Mouse (Mus musculus) liver, adult 2 months (tissue): Measurements from ENCODE around the gene Cap2. TPM values are rescaled to one million over a fixed set of nuclear protein-coding genes. Genes with fewer than 3 reads are reported as not detected.

ENCODE experiments used
- DNase-seq: peaks from one replicate; pipeline ENCODE4 v3.0.0-alpha.2; 2011; ENCODE audit warnings: low read depth, low spot score; ENCODE audit errors: extremely low read depth
- H3K27ac ChIP-seq: fragments of 200-500 bp; replicated peaks from 2 replicates; pipeline ENCODE4 v1.5.1; 2012; ENCODE audit warnings: low read depth, mild to moderate bottlenecking, control low read depth, inconsistent platforms, low read length; ENCODE audit not compliant: insufficient read depth
- H3K27me3 ChIP-seq: fragments of 200-500 bp; 2 replicates; pipeline ENCODE4 v1.6.1; 2012; ENCODE audit warnings: mild to moderate bottlenecking, moderate library complexity, low read length, inconsistent platforms; ENCODE audit not compliant: control insufficient read depth, insufficient read depth
- H3K36me3 ChIP-seq: fragments of 200-500 bp; 2 replicates; pipeline ENCODE4 v1.6.1; 2012; ENCODE audit warnings: low read length, inconsistent platforms; ENCODE audit not compliant: control insufficient read depth, insufficient read depth
- H3K4me1 ChIP-seq: fragments of 200-500 bp; 2 replicates; pipeline ENCODE4 v1.6.1; 2011; ENCODE audit warnings: low read length; ENCODE audit not compliant: control insufficient read depth, insufficient read depth
- H3K4me3 ChIP-seq: fragments of 200-500 bp; 2 replicates; pipeline ENCODE4 v1.5.1; 2011; ENCODE audit warnings: low read depth, mild to moderate bottlenecking, control low read depth, low read length, moderate library complexity; ENCODE audit not compliant: insufficient read depth
- H3K79me2 ChIP-seq: fragments of 200-500 bp; 2 replicates; pipeline ENCODE4 v1.6.1; 2012; ENCODE audit warnings: inconsistent platforms, mild to moderate bottlenecking, low read length, moderate library complexity; ENCODE audit not compliant: control insufficient read depth, insufficient read depth
- H3K9ac ChIP-seq: fragments of 200-500 bp; 2 replicates; pipeline ENCODE4 v1.6.1; 2012; ENCODE audit warnings: low read depth, mild to moderate bottlenecking, control low read depth, inconsistent platforms, low read length
- CTCF ChIP-seq: fragments of 200-500 bp; IDR thresholded peaks from 2 replicates; pipeline ENCODE4 v1.5.1; 2011; ENCODE audit warnings: low read depth, low read length, control low read depth
- POLR2A ChIP-seq: fragments of 200-500 bp; IDR thresholded peaks from 2 replicates; pipeline ENCODE4 v1.6.1; 2011; ENCODE audit warnings: low read length, control low read depth; ENCODE audit not compliant: insufficient read depth; ENCODE audit errors: extremely low read depth
- WGBS: fragments of 180-500 bp; shearing (Covaris S2); methylation state at CpG from one replicate; pipeline ENCODE4 v1.1.7; 2018; 5-methylcytosine and 5-hydroxymethylcytosine counted together
- polyA plus RNA-seq: library from polyadenylated mRNA; depleted of rRNA; stranded (reverse); fragments of >200 nt; gene quantifications from 2 replicates; pipeline ENCODE4 v1.2.3, GENCODE M21; 2012
- total RNA-seq: library from RNA; depleted of rRNA; stranded (reverse); fragments of >200 nt; gene quantifications from 2 replicates; pipeline ENCODE4 v1.2.3, GENCODE M21; 2014

The Cap2 gene
- total and polyA plus RNA-seq, 2 experiments: 0.09 TPM; not detected in 1

- no peaks in the 10 kb centered on the region for H3K4me1 ChIP-seq
- 42% methylated on average over 4 of the region's 4 CpGs for WGBS
- TF ChIP-seq POLR2A (no peak), CTCF (no peak)
Measured at GRCm38 (mm10) chr13:46508823-46509222, 7.2 kb downstream of the Cap2 start.

GRCm38 (mm10) chr13:46510460-46510859, 8.8 kb downstream of the Cap2 start:
- Histone ChIP-seq H3K79me2 (no peaks in the 10 kb centered on the region), H3K27ac (no peak overlapping the region), H3K4me3 (no peak overlapping the region), H3K36me3 (no peaks in the 10 kb centered on the region), H3K9ac (no peak overlapping the region), H3K27me3 (no peaks in the 10 kb centered on the region), H3K4me1 (no peaks in the 10 kb centered on the region)
- TF ChIP-seq POLR2A: no peak
- 94% methylated on average over 7 of the region's 7 CpGs for WGBS
- DNase-seq: no peak

More at GRCm38 (mm10) chr13:46508823-46509222, 7.2 kb downstream of the Cap2 start:
- Histone ChIP-seq H3K27me3 (no peaks in the 10 kb centered on the region), H3K27ac (no peak overlapping the region), H3K9ac (no peak overlapping the region), H3K4me3 (no peak overlapping the region), H3K79me2 (no peaks in the 10 kb centered on the region), H3K36me3 (no peaks in the 10 kb centered on the region)
- DNase-seq: no peak

GRCm38 (mm10) chr13:46514484-46514883, 12.8 kb downstream of the Cap2 start:
- Histone ChIP-seq H3K27ac (no peak overlapping the region), H3K9ac (no peak overlapping the region), H3K27me3 (no peaks in the 10 kb centered on the region), H3K36me3 (no peaks in the 10 kb centered on the region), H3K79me2 (no peaks in the 10 kb centered on the region), H3K4me1 (no peaks in the 10 kb centered on the region), H3K4me3 (no peak overlapping the region)
- TF ChIP-seq POLR2A: no peak
- no peak for TF ChIP-seq CTCF
- DNase-seq: no peak
- 86% methylated on average over 10 of the region's 10 CpGs for WGBS

GRCm38 (mm10) chr13:46515120-46515523, 13.5 kb downstream of the Cap2 start:
- H3K27me3 ChIP-seq: no peaks in the 10 kb centered on the region
- 82% methylated on average over 9 of the region's 9 CpGs for WGBS
- TF ChIP-seq CTCF: no peak
- no peak for TF ChIP-seq POLR2A
- H3K9ac ChIP-seq: no peak overlapping the region
- no peaks in the 10 kb centered on the region for H3K4me1 ChIP-seq
- H3K36me3 ChIP-seq: no peaks in the 10 kb centered on the region
- H3K27ac ChIP-seq: no peak overlapping the region
- no peaks in the 10 kb centered on the region for H3K79me2 ChIP-seq
- no peak overlapping the region for H3K4me3 ChIP-seq
- DNase-seq: no peak

GRCm38 (mm10) chr13:46515524-46515923, 13.9 kb downstream of the Cap2 start:
- Histone ChIP-seq H3K4me1 (no peaks in the 10 kb centered on the region), H3K27ac (no peak overlapping the region), H3K9ac (no peak overlapping the region), H3K79me2 (no peaks in the 10 kb centered on the region), H3K27me3 (no peaks in the 10 kb centered on the region), H3K36me3 (no peaks in the 10 kb centered on the region), H3K4me3 (no peak overlapping the region)
- 91% methylated on average over 10 of the region's 10 CpGs for WGBS
- TF ChIP-seq POLR2A (no peak), CTCF (no peak)
- DNase-seq: no peak

- Histone ChIP-seq H3K4me3 (no peak overlapping the region), H3K27me3 (no peaks in the 10 kb centered on the region), H3K4me1 (no peaks in the 10 kb centered on the region), H3K36me3 (no peaks in the 10 kb centered on the region), H3K9ac (no peak overlapping the region), H3K79me2 (no peaks in the 10 kb centered on the region), H3K27ac (no peak overlapping the region)
- no peak for DNase-seq
- WGBS: 80% methylated on average over 7 of the region's 7 CpGs
- TF ChIP-seq POLR2A: no peak
- TF ChIP-seq CTCF: no peak
Measured at GRCm38 (mm10) chr13:46516183-46516582, 14.5 kb downstream of the Cap2 start.
